Mouse (Mus musculus) liver, adult 2 months (tissue): ENCODE measurements at regions not wholly inside any gene's neighbourhood (a gene's known extent, or its start where the extent isn't known, plus 50 kb on each side); places are given as distances from the start of the nearest gene placed in this dataset.

ENCODE experiments used
- CTCF ChIP-seq: fragments of 200-500 bp; IDR thresholded peaks from 2 replicates; pipeline ENCODE4 v1.5.1; 2011; ENCODE audit warnings: low read depth, low read length, control low read depth
- POLR2A ChIP-seq: fragments of 200-500 bp; IDR thresholded peaks from 2 replicates; pipeline ENCODE4 v1.6.1; 2011; ENCODE audit warnings: low read length, control low read depth; ENCODE audit not compliant: insufficient read depth; ENCODE audit errors: extremely low read depth

- TF ChIP-seq POLR2A, result no peak
- TF ChIP-seq CTCF, result no peak
Measured at GRCm38 (mm10) chrX:12493916-12494315, 93.7 kb upstream of the Atp6ap2 start.
